Mouse (Mus musculus): Measurements from ENCODE around the gene Samd4b. TPM values are rescaled to one million over a fixed set of nuclear protein-coding genes. Genes with fewer than 3 reads are reported as not detected.
A peak's percentile ranks its signal among the peaks of the same experiment; 100 is the strongest.

Samd4b gene
- polyA plus RNA-seq, 1 experiment from 2014 or later, result 40.7 TPM

DNA sequence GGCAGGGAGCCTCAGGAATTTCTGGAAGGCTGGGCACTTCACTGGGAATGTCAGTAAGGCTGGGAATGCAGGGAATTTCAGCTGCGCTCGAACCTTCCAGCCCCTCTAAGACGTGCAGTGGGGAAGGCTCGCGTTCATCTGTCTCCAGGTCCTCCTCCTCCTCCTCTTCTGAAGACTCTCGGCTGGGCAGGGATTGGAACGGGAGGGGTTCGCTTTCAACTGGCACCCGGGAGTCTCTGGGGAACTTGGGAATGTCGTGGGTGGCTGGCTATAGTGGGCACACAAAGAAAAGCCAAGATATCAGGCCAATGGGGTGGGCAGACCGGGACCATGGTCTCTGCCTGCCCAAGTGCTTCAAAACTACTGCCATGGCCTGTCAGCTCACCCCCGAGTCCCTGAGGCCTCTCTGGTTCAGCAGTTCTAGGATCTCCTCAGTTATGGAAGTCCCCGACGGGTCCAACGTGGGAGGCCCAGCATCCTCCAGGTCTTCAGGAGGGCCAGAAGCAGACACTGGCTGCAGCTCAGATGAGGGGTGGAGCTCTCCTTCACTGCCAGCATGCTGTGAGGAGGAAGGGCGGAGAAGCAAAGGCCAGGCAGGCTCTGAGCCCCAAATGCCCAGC, 235.4 kb downstream of the Samd4b start:
- WGBS, result 87% methylated on average over 16 of the region's 16 CpGs
- H3K9ac ChIP-seq (ENCODE audit: low read length), result no peak overlapping the region
- H3K4me2 ChIP-seq (ENCODE audit: low read depth, low read length, severe bottlenecking), result no peak overlapping the region
- H3K27ac ChIP-seq (ENCODE audit: low read depth, low read length), result no peak overlapping the region
- H3K4me1 ChIP-seq (replicated peaks; ENCODE audit: control insufficient read depth, insufficient read depth, low read length), result peaks cover 4% of the 10 kb centered on the region
- H3K36me3 ChIP-seq (ENCODE audit: control insufficient read depth, insufficient read depth, low read length), result peaks cover 28% of the 10 kb centered on the region; the same call in 1 of the 2 replicates
- no peak for DNase-seq (ENCODE audit: low spot score)
- ATAC-seq (replicated peaks; ENCODE audit: low FRiP score), result no peak
- no peaks in the 10 kb centered on the region for H3K9me3 ChIP-seq (ENCODE audit: control insufficient read depth, low read length)
- H3K4me3 ChIP-seq (ENCODE audit: low read depth, low read length), result no peak overlapping the region
- no peaks in the 10 kb centered on the region for H3K27me3 ChIP-seq (ENCODE audit: control insufficient read depth, insufficient read depth, low read length)

GRCm38 (mm10) chr7:28361647-28362341, 236.2 kb downstream of the Samd4b start:
- no peak overlapping the region for H3K27ac ChIP-seq (ENCODE audit: low read depth, low read length)
- no peaks in the 10 kb centered on the region for H3K9me3 ChIP-seq (ENCODE audit: control insufficient read depth, low read length)
- ATAC-seq (replicated peaks; ENCODE audit: low FRiP score), result no peak
- DNase-seq (ENCODE audit: low spot score), result no peak
- H3K4me3 ChIP-seq (ENCODE audit: low read depth, low read length), result no peak overlapping the region
- H3K27me3 ChIP-seq (ENCODE audit: control insufficient read depth, insufficient read depth, low read length), result no peaks in the 10 kb centered on the region
- H3K9ac ChIP-seq (ENCODE audit: low read length), result no peak overlapping the region
- no peak overlapping the region for H3K4me2 ChIP-seq (ENCODE audit: low read depth, low read length, severe bottlenecking)
- peaks cover 7% of the 10 kb centered on the region for H3K4me1 ChIP-seq (replicated peaks; ENCODE audit: control insufficient read depth, insufficient read depth, low read length)
- peaks cover 26% of the 10 kb centered on the region; the same call in 1 of the 2 replicates for H3K36me3 ChIP-seq (ENCODE audit: control insufficient read depth, insufficient read depth, low read length)
- WGBS, result 94% methylated on average over 20 of the region's 20 CpGs

- H3K27ac ChIP-seq (ENCODE audit: low read depth, low read length), result no peak overlapping the region
- no peak overlapping the region for H3K9ac ChIP-seq (ENCODE audit: low read length)
- peaks cover 24% of the 10 kb centered on the region; the same call in 1 of the 2 replicates for H3K36me3 ChIP-seq (ENCODE audit: control insufficient read depth, insufficient read depth, low read length)
- no peak overlapping the region for H3K4me3 ChIP-seq (ENCODE audit: low read depth, low read length)
- WGBS, result 96% methylated on average over 6 of the region's 6 CpGs
- DNase-seq (ENCODE audit: low spot score), result no peak
- H3K4me1 ChIP-seq (replicated peaks; ENCODE audit: control insufficient read depth, insufficient read depth, low read length), result peaks cover 7% of the 10 kb centered on the region
- no peak overlapping the region for H3K4me2 ChIP-seq (ENCODE audit: low read depth, low read length, severe bottlenecking)
- no peaks in the 10 kb centered on the region for H3K9me3 ChIP-seq (ENCODE audit: control insufficient read depth, low read length)
- no peak for ATAC-seq (replicated peaks; ENCODE audit: low FRiP score)
- H3K27me3 ChIP-seq (ENCODE audit: control insufficient read depth, insufficient read depth, low read length), result no peaks in the 10 kb centered on the region
Observed at GRCm38 (mm10) chr7:28360291-28360690, 237.7 kb downstream of the Samd4b start.

DNA sequence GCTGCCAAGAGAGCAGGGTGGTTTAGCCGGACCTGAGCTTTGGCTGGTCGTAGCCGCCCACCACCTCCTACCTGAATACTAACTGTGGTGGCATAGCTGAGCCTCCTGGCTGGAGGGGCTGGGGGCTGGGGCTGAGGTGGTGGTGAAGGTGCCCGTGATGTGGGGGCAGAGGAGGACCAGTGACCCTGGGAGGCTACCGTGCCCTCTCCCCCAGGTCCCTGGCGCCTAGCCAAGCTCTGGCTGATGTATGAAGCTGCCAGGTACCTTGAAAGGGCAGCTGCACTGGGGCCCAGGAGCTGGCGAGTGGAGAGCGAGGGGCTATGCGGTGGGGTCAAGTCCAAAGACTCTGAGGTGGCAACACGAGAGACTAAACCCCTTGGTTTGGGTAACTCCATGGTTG, 238.1 kb downstream of the Samd4b start:
- 96% methylated on average over 10 of the region's 10 CpGs for WGBS
- ATAC-seq (replicated peaks; ENCODE audit: low FRiP score) (no peak), DNase-seq (ENCODE audit: low spot score) (no peak)
- no peaks in the 10 kb centered on the region for H3K9me3 ChIP-seq (ENCODE audit: control insufficient read depth, low read length)
- H3K4me2 ChIP-seq (ENCODE audit: low read depth, low read length, severe bottlenecking), result no peak overlapping the region
- no peaks in the 10 kb centered on the region for H3K27me3 ChIP-seq (ENCODE audit: control insufficient read depth, insufficient read depth, low read length)
- no peak overlapping the region for H3K27ac ChIP-seq (ENCODE audit: low read depth, low read length)
- H3K36me3 ChIP-seq (ENCODE audit: control insufficient read depth, insufficient read depth, low read length), result peaks cover 23% of the 10 kb centered on the region; the same call in 1 of the 2 replicates
- no peak overlapping the region for H3K9ac ChIP-seq (ENCODE audit: low read length)
- H3K4me1 ChIP-seq (replicated peaks; ENCODE audit: control insufficient read depth, insufficient read depth, low read length), result peaks cover 7% of the 10 kb centered on the region
- H3K4me3 ChIP-seq (ENCODE audit: low read depth, low read length), result no peak overlapping the region

GRCm38 (mm10) chr7:28358431-28358830, 239.5 kb downstream of the Samd4b start:
- peak; percentile 6; the same call in 1 of the 2 replicates for ATAC-seq (replicated peaks; ENCODE audit: low FRiP score)
- 51% methylated on average over 7 of the region's 7 CpGs for WGBS
- Histone ChIP-seq H3K4me3 (ENCODE audit: low read depth, low read length) (no peak overlapping the region), H3K27ac (ENCODE audit: low read depth, low read length) (no peak overlapping the region), H3K4me2 (ENCODE audit: low read depth, low read length, severe bottlenecking) (no peak overlapping the region), H3K4me1 (replicated peaks; ENCODE audit: control insufficient read depth, insufficient read depth, low read length) (peaks cover 7% of the 10 kb centered on the region), H3K9me3 (ENCODE audit: control insufficient read depth, low read length) (no peaks in the 10 kb centered on the region), H3K27me3 (ENCODE audit: control insufficient read depth, insufficient read depth, low read length) (no peaks in the 10 kb centered on the region), H3K36me3 (ENCODE audit: control insufficient read depth, insufficient read depth, low read length) (peaks cover 17% of the 10 kb centered on the region; the same call in 1 of the 2 replicates), H3K9ac (ENCODE audit: low read length) (no peak overlapping the region)
- DNase-seq (ENCODE audit: low spot score), result no peak

- Histone ChIP-seq H3K27ac (ENCODE audit: low read depth, low read length) (peak overlapping the region; percentile 1; the same call in 1 of the 2 replicates), H3K36me3 (ENCODE audit: control insufficient read depth, insufficient read depth, low read length) (peaks cover 21% of the 10 kb centered on the region), H3K27me3 (ENCODE audit: control insufficient read depth, insufficient read depth, low read length) (no peaks in the 10 kb centered on the region), H3K4me3 (ENCODE audit: low read depth, low read length) (no peak overlapping the region), H3K4me2 (ENCODE audit: low read depth, low read length, severe bottlenecking) (no peak overlapping the region), H3K9ac (ENCODE audit: low read length) (peak overlapping the region; percentile 0; the same call in 1 of the 2 replicates), H3K4me1 (replicated peaks; ENCODE audit: control insufficient read depth, insufficient read depth, low read length) (peaks cover 7% of the 10 kb centered on the region), H3K9me3 (ENCODE audit: control insufficient read depth, low read length) (no peaks in the 10 kb centered on the region)
- ATAC-seq (replicated peaks; ENCODE audit: low FRiP score), result peak; percentile 36
- no peak for DNase-seq (ENCODE audit: low spot score)
- WGBS, result 0% methylated on average over 5 of the region's 5 CpGs
Observed at GRCm38 (mm10) chr7:28357984-28358383, 240.0 kb downstream of the Samd4b start.

- Histone ChIP-seq H3K36me3 (ENCODE audit: control insufficient read depth, insufficient read depth, low read length) (peaks cover 23% of the 10 kb centered on the region), H3K4me3 (ENCODE audit: low read depth, low read length) (no peak overlapping the region)
- no peak for ATAC-seq (replicated peaks; ENCODE audit: low FRiP score)
Observed at GRCm38 (mm10) chr7:28356981-28357380, 241.0 kb downstream of the Samd4b start.

GRCm38 (mm10) chr7:28355221-28355620, 242.7 kb downstream of the Samd4b start:
- H3K4me2 ChIP-seq (ENCODE audit: low read depth, low read length, severe bottlenecking), result no peak overlapping the region
- ATAC-seq (replicated peaks; ENCODE audit: low FRiP score), result no peak
- 93% methylated on average over 3 of the region's 3 CpGs for WGBS
- no peak overlapping the region for H3K9ac ChIP-seq (ENCODE audit: low read length)
- H3K9me3 ChIP-seq (ENCODE audit: control insufficient read depth, low read length), result no peaks in the 10 kb centered on the region
- no peak overlapping the region for H3K27ac ChIP-seq (ENCODE audit: low read depth, low read length)
- H3K36me3 ChIP-seq (ENCODE audit: control insufficient read depth, insufficient read depth, low read length), result peaks cover 10% of the 10 kb centered on the region
- H3K4me1 ChIP-seq (replicated peaks; ENCODE audit: control insufficient read depth, insufficient read depth, low read length), result peaks cover 13% of the 10 kb centered on the region
- H3K4me3 ChIP-seq (ENCODE audit: low read depth, low read length), result no peak overlapping the region
- no peaks in the 10 kb centered on the region for H3K27me3 ChIP-seq (ENCODE audit: control insufficient read depth, insufficient read depth, low read length)
- no peak for DNase-seq (ENCODE audit: low spot score)

More at GRCm38 (mm10) chr7:28356981-28357380, 241.0 kb downstream of the Samd4b start:
- 0 out of 2 replicates have a peak overlapping the region, but pooled peaks have one; percentile 8 for H3K4me2 ChIP-seq (ENCODE audit: low read depth, low read length, severe bottlenecking)
- peak overlapping the region; percentile 1; the same call in 1 of the 2 replicates for H3K27ac ChIP-seq (ENCODE audit: low read depth, low read length)
- H3K4me1 ChIP-seq (replicated peaks; ENCODE audit: control insufficient read depth, insufficient read depth, low read length), result peaks cover 7% of the 10 kb centered on the region
- H3K9ac ChIP-seq (ENCODE audit: low read length), result no peak overlapping the region
- DNase-seq (ENCODE audit: low spot score), result peak; percentile 74
- no peaks in the 10 kb centered on the region for H3K27me3 ChIP-seq (ENCODE audit: control insufficient read depth, insufficient read depth, low read length)
- no peaks in the 10 kb centered on the region for H3K9me3 ChIP-seq (ENCODE audit: control insufficient read depth, low read length)
- WGBS, result 6% methylated on average over 5 of the region's 5 CpGs

Measured in forebrain, embryonic 11.5 days (tissue).